Mouse (Mus musculus) stomach, postnatal 0 days (tissue): ENCODE measurements around the gene Tenm3.

Source experiments
- CTCF ChIP-seq: IDR thresholded peaks from 2 replicates; pipeline ENCODE4 v1.5.1; 2016; ENCODE audit warnings: antibody characterized with exemption, low read depth, mild to moderate bottlenecking, moderate library complexity
- EP300 ChIP-seq: optimal IDR thresholded peaks from 2 replicates; pipeline ENCODE3; 2016; ENCODE audit warnings: antibody characterized with exemption

GRCm38 (mm10) chr8:48740951-48741350 is 102.8 kb downstream of the Tenm3 start:
- no peak for TF ChIP-seq CTCF
- no peak for TF ChIP-seq EP300
